Mouse (Mus musculus) hindbrain, embryonic 12.5 days (tissue): ENCODE results near the gene Myog. TPM values are rescaled to one million over a fixed set of nuclear protein-coding genes. Genes with fewer than 3 reads are reported as not detected.
A peak's percentile ranks its signal among the peaks of the same experiment; 100 is the strongest.

Experiments
- ATAC-seq: fragments of 200-750 bp; cut with Nextera tagmentation; 2 replicates; pipeline ENCODE4 v1.8.0; 2017; ENCODE audit warnings: moderate TSS enrichment; ENCODE audit not compliant: low FRiP score
- H3K27ac ChIP-seq: fragments of 300-500 bp; sonication (generic); 2 replicates; pipeline ENCODE4 v1.5.1; 2016; ENCODE audit warnings: mild to moderate bottlenecking
- H3K27me3 ChIP-seq: fragments of 300-500 bp; sonication (generic); 2 replicates; pipeline ENCODE4 v1.6.1; 2016; ENCODE audit warnings: mild to moderate bottlenecking
- H3K36me3 ChIP-seq: fragments of 300-500 bp; sonication (generic); 2 replicates; pipeline ENCODE4 v1.6.1; 2016; ENCODE audit warnings: mild to moderate bottlenecking
- H3K4me1 ChIP-seq: fragments of 300-500 bp; sonication (generic); 2 replicates; pipeline ENCODE4 v1.6.1; 2016
- H3K4me2 ChIP-seq: fragments of 300-500 bp; sonication (generic); replicated peaks from 2 replicates; pipeline ENCODE4 v1.6.1; 2016; ENCODE audit warnings: mild to moderate bottlenecking
- H3K4me3 ChIP-seq: fragments of 300-500 bp; sonication (generic); 2 replicates; pipeline ENCODE4 v1.5.1; 2016; ENCODE audit warnings: mild to moderate bottlenecking
- H3K9ac ChIP-seq: fragments of 300-500 bp; sonication (generic); 2 replicates; pipeline ENCODE4 v1.6.1; 2016; ENCODE audit warnings: mild to moderate bottlenecking, moderate library complexity
- H3K9me3 ChIP-seq: fragments of 300-500 bp; sonication (generic); replicated peaks from 2 replicates; pipeline ENCODE4 v1.6.1; 2016; ENCODE audit warnings: mild to moderate bottlenecking
- WGBS: fragments of 180-500 bp; shearing (Covaris S2); methylation state at CpG from one replicate; pipeline ENCODE4 v1.1.7; 2016; 5-methylcytosine and 5-hydroxymethylcytosine counted together
- polyA plus RNA-seq: library from polyadenylated mRNA; unstranded; fragments of >200 nt; fragmentation: Nextera tagmentation; extraction: Ambion mirVana; gene quantifications from 2 replicates; pipeline ENCODE4 v1.2.1, GENCODE M21; 2016

Gene Myog
- polyA plus RNA-seq, 1 experiment from 2014 or later, result 7.8 TPM

DNA sequence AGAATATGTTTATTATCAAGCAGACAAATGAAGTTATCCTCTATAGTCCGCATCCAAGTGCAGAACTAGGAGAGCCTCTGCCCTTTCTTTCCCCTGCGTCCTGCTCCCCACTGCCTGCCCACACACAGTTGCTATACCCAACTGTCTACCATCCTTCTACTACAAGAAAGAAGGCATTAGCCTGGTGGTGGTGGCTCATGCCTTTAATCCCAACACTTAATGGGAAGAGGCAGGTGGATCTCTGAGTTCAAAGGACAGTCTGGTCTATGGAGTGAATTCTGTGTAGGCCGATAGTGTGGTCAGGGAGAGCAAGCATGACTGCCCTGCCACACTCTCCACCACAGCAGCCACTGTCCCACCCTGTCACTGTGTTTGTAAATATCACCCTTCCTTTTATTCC, 20.9 kb downstream of the Myog start:
- ATAC-seq, result no peak
- Histone ChIP-seq H3K36me3 (0 out of 2 replicates have a peak, but pooled peaks cover 4% of the 10 kb centered on the region), H3K27ac (no peak overlapping the region), H3K4me1 (peaks cover 3% of the 10 kb centered on the region; the same call in 1 of the 2 replicates), H3K9ac (no peak overlapping the region), H3K4me3 (no peak overlapping the region), H3K27me3 (no peaks in the 10 kb centered on the region), H3K9me3 (no peaks in the 10 kb centered on the region), H3K4me2 (no peak overlapping the region)
- WGBS, result 91% methylated on average over 3 of the region's 3 CpGs

DNA sequence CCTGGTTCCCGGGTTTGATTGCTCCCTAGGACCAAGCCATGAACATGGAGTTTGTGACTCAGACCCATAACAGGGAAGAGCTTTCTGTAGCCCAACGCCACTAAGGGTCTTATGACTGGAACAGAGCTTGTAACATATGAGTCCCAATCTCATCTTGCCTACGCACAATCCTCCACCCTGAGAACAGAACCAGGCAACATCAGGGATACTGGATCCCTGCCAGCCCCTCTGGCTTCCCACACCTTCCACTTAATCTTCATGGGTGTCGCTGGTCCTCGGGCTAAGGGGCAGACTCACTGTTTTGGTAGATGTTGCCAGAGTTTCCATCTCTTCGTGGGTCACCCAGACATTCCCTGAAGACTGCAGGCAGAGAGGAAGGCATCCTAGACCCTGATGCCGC, 22.0 kb downstream of the Myog start:
- Histone ChIP-seq H3K4me1 (peaks cover 3% of the 10 kb centered on the region; the same call in 1 of the 2 replicates), H3K9me3 (no peaks in the 10 kb centered on the region), H3K4me3 (no peak overlapping the region), H3K9ac (no peak overlapping the region), H3K27me3 (no peaks in the 10 kb centered on the region), H3K4me2 (no peak overlapping the region), H3K36me3 (0 out of 2 replicates have a peak, but pooled peaks cover 4% of the 10 kb centered on the region), H3K27ac (no peak overlapping the region)
- no peak for ATAC-seq
- WGBS, result 94% methylated on average over 7 of the region's 7 CpGs

DNA sequence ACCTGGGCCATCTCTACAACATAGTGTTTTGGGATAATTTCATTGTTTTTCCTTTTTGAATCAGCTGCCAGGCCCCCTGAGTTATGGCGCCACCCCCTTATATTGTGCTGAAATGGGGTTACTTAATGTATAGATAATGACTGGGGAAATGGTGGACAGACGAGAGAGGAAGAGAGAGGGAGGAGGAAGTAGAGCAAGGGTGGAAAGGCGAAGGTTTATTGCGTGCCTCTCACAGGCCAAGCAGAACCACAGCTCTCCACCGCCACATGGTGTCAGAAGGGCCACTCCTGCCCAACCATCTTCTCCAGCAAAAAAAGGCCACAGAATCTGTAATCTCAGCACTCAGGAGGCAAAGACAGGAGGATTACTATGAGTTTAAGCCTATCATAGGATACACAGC, 25.4 kb downstream of the Myog start:
- Histone ChIP-seq H3K4me1 (no peaks in the 10 kb centered on the region), H3K9me3 (no peaks in the 10 kb centered on the region), H3K27me3 (no peaks in the 10 kb centered on the region), H3K4me2 (no peak overlapping the region), H3K4me3 (no peak overlapping the region), H3K9ac (no peak overlapping the region), H3K36me3 (0 out of 2 replicates have a peak, but pooled peaks cover 4% of the 10 kb centered on the region), H3K27ac (no peak overlapping the region)
- no peak for ATAC-seq
- 84% methylated on average over 5 of the region's 5 CpGs for WGBS

DNA sequence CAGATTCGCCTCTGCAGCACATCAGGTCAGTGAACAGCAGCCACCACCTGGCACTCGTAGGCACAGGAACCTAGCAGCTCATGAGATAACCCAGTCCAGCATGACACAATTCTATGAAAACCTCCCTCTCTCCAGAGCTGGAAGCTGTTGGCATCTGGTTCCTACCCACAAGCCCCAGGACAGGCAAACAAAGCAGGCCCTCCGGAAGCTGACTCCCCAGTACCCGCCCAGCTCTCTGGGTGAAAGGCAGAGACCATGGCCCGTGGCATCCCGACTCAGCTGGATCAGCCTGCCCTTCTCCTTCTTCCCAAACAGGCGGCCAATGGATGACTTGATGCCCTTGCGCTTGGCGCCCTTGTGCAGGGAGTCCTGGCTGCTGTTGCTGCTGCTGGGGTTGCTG, 26.6 kb downstream of the Myog start:
- ATAC-seq, result no peak
- WGBS, result 92% methylated on average over 9 of the region's 9 CpGs
- H3K27ac ChIP-seq, result no peak overlapping the region

DNA sequence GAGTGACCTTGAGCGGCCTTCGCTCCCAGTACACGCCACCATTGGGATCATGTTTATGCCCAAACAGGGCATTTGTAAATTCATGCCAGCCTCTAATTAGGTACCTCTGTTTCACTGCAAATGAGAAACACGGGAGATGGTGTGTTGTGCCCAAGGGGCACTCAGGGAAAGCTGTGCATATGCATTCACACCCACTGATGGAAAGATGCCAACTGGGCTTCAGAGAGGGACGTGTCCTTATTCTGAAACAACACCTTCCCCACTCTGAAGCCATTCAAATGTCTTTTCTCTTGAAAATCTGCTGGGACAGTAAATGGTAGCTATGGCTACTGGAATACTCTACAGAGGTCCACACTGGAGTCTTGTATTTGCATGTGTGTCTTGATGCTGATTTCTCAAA, 28.5 kb downstream of the Myog start:
- 77% methylated on average over 5 of the region's 5 CpGs for WGBS
- ATAC-seq, result no peak

More for the DNA sequence above, 26.6 kb downstream of the Myog start:
- Histone ChIP-seq H3K36me3 (0 out of 2 replicates have a peak, but pooled peaks cover 4% of the 10 kb centered on the region), H3K27me3 (no peaks in the 10 kb centered on the region), H3K4me1 (peaks cover 11% of the 10 kb centered on the region), H3K4me2 (no peak overlapping the region), H3K9ac (no peak overlapping the region), H3K4me3 (no peak overlapping the region), H3K9me3 (no peaks in the 10 kb centered on the region)

DNA sequence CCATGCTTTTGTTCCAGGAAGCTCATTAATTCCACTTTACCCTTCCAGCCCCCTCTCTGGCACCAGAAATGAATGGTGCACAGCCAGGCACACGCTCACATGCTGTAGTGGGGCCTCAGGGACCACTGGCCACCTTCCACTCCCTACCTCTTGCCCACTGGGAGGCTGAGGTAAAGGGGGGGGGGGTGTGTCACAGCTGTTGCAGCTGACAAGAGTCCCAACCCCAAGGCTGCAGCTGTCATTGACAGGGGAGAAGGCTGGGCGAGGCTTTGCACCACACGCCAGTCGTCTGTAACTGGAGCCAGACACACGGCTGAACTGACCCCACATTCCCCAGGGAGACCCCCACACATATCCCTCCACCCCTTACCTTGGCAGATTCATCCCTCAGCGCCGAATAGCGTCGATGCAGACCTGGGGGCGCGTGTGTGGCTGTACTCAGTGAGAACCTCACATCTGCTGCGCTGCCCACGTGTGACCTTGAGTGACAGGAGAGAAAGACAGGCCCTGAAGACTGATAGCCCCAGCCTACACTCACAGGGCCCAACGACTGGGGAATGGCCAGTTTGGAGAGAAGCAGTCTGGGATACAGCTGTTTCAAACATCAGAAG, 31.0 kb downstream of the Myog start:
- 38% methylated on average over 14 of the region's 14 CpGs for WGBS
- Histone ChIP-seq H3K4me1 (peaks cover 11% of the 10 kb centered on the region), H3K9me3 (no peaks in the 10 kb centered on the region), H3K27me3 (no peaks in the 10 kb centered on the region), H3K36me3 (no peaks in the 10 kb centered on the region), H3K4me3 (no peak overlapping the region), H3K4me2 (no peak overlapping the region), H3K27ac (peak overlapping the region; percentile 36; the same call in 1 of the 2 replicates), H3K9ac (no peak overlapping the region)
- peak; percentile 49 for ATAC-seq

More for the DNA sequence above, 28.5 kb downstream of the Myog start:
- no peak overlapping the region for H3K4me2 ChIP-seq
- H3K27ac ChIP-seq, result no peak overlapping the region
- no peak overlapping the region for H3K9ac ChIP-seq
- no peaks in the 10 kb centered on the region for H3K27me3 ChIP-seq
- H3K4me1 ChIP-seq, result peaks cover 11% of the 10 kb centered on the region
- no peak overlapping the region for H3K4me3 ChIP-seq
- H3K9me3 ChIP-seq, result no peaks in the 10 kb centered on the region
- no peaks in the 10 kb centered on the region for H3K36me3 ChIP-seq

DNA sequence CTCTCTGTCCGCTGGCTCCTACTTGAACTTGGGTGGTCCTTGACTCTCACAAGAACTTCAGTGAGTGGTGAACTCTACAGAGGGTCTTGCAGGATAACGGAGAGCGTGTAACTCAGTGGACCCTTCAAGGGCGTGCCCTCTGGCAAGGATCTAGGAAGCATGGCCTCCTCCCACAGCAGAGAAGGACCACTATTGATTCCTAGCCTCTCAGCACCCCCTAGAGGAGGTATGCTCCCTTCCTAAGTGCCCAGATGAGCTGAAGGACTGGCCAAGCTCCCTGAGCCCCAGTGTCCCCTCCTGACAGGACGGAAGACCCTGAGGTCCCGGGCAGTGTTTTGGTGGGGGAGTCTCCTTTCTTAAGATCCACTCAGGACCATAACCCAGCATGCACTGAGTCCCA, 32.8 kb downstream of the Myog start:
- no peak overlapping the region for H3K4me2 ChIP-seq
- no peaks in the 10 kb centered on the region for H3K36me3 ChIP-seq
- no peaks in the 10 kb centered on the region for H3K9me3 ChIP-seq
- H3K27me3 ChIP-seq, result no peaks in the 10 kb centered on the region
- H3K9ac ChIP-seq, result no peak overlapping the region
- no peak overlapping the region for H3K27ac ChIP-seq
- no peak for ATAC-seq
- peaks cover 12% of the 10 kb centered on the region for H3K4me1 ChIP-seq
- 88% methylated on average over 6 of the region's 6 CpGs for WGBS
- no peak overlapping the region for H3K4me3 ChIP-seq

DNA sequence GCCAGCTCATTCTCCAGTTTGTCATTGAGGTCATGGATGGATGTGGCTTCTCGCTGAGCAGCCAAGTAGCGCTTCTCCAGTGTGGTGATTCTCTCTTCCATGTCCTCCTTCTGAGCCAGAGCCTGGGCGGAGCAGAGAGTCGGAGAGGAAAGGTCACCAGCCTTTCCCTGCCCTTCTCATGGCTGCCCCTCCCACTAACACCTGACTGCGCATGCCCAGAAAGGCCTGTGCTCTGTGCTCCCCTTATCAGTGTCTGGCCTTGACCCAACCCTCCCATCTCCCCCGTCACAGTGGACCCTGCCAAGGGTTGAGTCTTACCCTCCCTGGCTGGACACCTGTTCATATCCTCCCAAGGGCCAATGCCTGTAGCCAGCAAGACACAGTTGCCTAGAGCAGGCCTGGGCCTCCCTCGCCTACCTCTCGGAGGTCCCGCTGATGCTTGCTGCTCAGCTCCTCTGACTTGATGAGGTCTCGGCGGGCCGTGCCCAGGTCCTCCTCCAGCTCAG, 37.1 kb downstream of the Myog start:
- no peak overlapping the region for H3K4me3 ChIP-seq
- H3K9ac ChIP-seq, result no peak overlapping the region
- 0 out of 2 replicates have a peak, but pooled peaks cover 2% of the 10 kb centered on the region for H3K4me1 ChIP-seq
- H3K36me3 ChIP-seq, result no peaks in the 10 kb centered on the region
- ATAC-seq, result no peak
- no peak overlapping the region for H3K4me2 ChIP-seq
- 96% methylated on average over 12 of the region's 12 CpGs for WGBS
- no peaks in the 10 kb centered on the region for H3K27me3 ChIP-seq
- H3K27ac ChIP-seq, result no peak overlapping the region
- H3K9me3 ChIP-seq, result no peaks in the 10 kb centered on the region

DNA sequence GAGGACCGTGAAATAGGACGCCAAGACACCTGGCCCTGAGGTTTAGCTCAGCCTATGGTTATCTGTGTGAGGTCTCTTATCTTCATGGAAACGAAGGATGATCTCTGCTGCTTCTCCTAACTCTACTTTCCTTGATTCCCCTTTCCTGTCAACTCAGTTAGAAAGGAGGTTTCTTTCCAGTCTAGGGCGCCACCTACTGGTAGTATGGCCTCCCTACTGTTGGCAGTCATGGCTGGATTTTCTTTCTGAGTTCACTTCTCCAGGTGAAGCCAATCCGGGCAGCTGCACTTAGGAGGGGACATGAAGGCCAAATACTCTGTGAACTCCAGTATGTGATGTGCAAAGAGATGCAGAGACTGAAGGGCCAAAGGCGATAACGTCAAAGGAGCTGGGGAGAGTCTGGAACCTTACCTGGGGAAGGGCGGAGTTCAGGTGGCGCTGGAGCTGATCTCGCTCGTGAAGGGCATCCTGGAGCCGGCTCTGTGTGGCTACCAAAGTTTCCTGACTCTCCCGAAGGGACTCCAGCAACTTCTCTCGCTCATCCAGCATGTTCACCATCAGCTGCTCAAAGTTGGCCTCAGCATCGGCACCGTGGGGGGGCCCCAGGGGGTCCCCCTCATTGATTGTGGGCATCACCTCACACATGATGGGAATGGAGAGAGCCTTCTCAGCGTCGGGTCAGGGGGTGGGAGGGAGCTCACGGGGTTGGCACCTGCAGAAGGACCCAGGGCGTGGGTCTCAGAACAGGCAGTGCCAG, 42.3 kb downstream of the Myog start:
- no peak overlapping the region for H3K27ac ChIP-seq
- peaks cover 13% of the 10 kb centered on the region for H3K4me1 ChIP-seq
- no peak overlapping the region for H3K4me3 ChIP-seq
- H3K4me2 ChIP-seq, result no peak overlapping the region
- WGBS, result 58% methylated on average over 20 of the region's 20 CpGs
- H3K27me3 ChIP-seq, result no peaks in the 10 kb centered on the region
- H3K9me3 ChIP-seq, result no peaks in the 10 kb centered on the region
- peak; percentile 4; the same call in 1 of the 2 replicates for ATAC-seq
- H3K36me3 ChIP-seq, result no peaks in the 10 kb centered on the region
- H3K9ac ChIP-seq, result no peak overlapping the region

DNA sequence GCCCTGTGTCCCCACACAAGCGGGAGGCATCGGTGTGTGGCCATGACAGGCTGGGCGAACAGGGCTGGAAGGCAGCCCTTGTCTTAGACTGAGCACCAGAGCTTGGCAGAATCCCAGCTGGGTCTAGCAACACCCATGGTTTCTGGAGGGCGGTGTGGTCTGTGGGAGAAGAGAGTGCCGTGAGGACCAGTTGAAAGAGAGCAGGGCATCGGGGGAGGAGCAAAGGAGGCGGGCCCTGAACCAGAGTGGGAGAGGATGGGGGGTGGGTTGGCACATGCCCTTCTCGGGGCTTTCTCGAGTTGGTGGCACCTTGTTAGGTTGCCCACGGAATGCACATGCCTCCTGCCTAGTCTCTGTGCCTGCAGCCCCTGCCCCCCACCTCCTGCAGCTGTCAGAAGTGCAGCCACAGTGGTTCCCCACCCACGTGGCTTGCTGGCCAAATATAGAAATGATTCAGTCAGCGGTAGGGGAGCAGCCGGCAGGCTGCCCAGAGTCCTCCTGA, 43.0 kb downstream of the Myog start, which contains the start of gene Ppfia4:
Gene Ppfia4, minus strand, starts transcription at position 159 of the 502 bp plus-strand sequence.
- Histone ChIP-seq H3K4me2 (no peak within 1 kb of the TSS), H3K27ac (no peak within 1 kb of the TSS), H3K27me3 (no peaks in the 10 kb centered on the region), H3K4me1 (peaks cover 11% of the 10 kb centered on the region), H3K36me3 (no peaks in the 10 kb centered on the region), H3K4me3 (no peak within 1 kb of the TSS), H3K9me3 (no peaks in the 10 kb centered on the region), H3K9ac (0 out of 2 replicates have a peak within 1 kb of the TSS, but pooled peaks have one; percentile 43)
- 57% methylated on average over 13 of the region's 13 CpGs for WGBS
- peak; percentile 46; the same call in 1 of the 2 replicates for ATAC-seq

DNA sequence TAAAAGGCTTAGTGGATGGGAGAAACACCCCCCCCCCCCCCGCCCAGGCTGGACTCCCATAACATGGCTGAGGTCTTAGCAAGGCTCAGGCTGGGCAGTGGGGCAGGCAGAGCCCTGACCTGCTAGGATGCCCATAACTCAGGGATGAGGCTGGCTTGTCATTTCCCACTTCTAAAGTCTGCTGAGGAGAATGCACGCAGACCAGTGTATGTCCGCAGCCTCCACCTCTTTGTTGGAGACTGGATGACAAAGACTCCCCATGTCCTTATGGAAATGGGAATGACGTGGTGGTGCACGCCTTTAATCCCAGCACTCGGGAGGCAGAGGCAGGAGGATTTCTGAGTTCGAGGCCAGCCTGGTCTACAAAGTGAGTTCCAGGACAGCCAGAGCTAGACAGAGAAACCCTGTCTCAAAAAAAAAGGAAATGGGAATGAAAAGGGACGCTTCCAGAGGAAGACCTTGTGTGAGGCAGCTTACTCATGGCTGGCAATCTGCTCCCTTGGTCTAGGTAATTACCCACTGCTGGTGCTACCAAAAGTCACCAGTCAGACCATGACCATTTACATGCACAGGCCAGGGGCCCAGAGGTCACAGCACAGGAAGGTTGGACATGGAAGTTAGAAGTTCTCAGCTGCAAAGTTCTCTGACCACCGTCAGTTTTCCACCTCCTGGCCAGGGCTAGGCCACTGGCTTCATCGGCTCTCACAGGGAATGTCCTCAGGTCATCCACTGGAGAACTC, 43.8 kb downstream of the Myog start:
- ATAC-seq, result no peak
- Histone ChIP-seq H3K4me1 (peaks cover 11% of the 10 kb centered on the region), H3K27me3 (no peaks in the 10 kb centered on the region), H3K36me3 (no peaks in the 10 kb centered on the region), H3K27ac (no peak overlapping the region), H3K9ac (no peak overlapping the region), H3K9me3 (no peaks in the 10 kb centered on the region), H3K4me3 (no peak overlapping the region), H3K4me2 (no peak overlapping the region)
- WGBS, result 82% methylated on average over 10 of the region's 10 CpGs
